Mouse (Mus musculus) midbrain, embryonic 14.5 days (tissue): Measurements from ENCODE around the gene Rnf181. TPM values are rescaled to one million over a fixed set of nuclear protein-coding genes. Genes with fewer than 3 reads are reported as not detected.
A peak's percentile ranks its signal among the peaks of the same experiment; 100 is the strongest.

Experiments
- ATAC-seq: fragments of 200-750 bp; cut with Nextera tagmentation; 2 replicates; pipeline ENCODE4 v1.8.0; 2017; ENCODE audit warnings: moderate number of reproducible peaks, moderate library complexity; ENCODE audit not compliant: low FRiP score, low TSS enrichment
- DNase-seq: peaks from one replicate; pipeline ENCODE4 v3.0.0-alpha.2; 2015
- H3K27ac ChIP-seq: fragments of 300-500 bp; sonication (generic); replicated peaks from 2 replicates; pipeline ENCODE4 v1.5.1; 2014; ENCODE audit warnings: mild to moderate bottlenecking, low read depth, low read length, moderate library complexity
- H3K27me3 ChIP-seq: fragments of 300-500 bp; sonication (generic); 2 replicates; pipeline ENCODE4 v1.6.1; 2014; ENCODE audit warnings: low read length, control low read depth, mixed read lengths; ENCODE audit not compliant: control insufficient read depth, insufficient read depth
- H3K36me3 ChIP-seq: fragments of 300-500 bp; sonication (generic); 2 replicates; pipeline ENCODE4 v1.6.1; 2014; ENCODE audit warnings: low read length, control low read depth; ENCODE audit not compliant: control insufficient read depth, insufficient read depth
- H3K4me1 ChIP-seq: fragments of 300-500 bp; sonication (generic); 2 replicates; pipeline ENCODE4 v1.6.1; 2014; ENCODE audit warnings: mild to moderate bottlenecking, antibody characterized with exemption, low read length, control low read depth; ENCODE audit not compliant: control insufficient read depth, insufficient read depth
- H3K4me2 ChIP-seq: fragments of 300-500 bp; sonication (generic); 2 replicates; pipeline ENCODE4 v1.6.1; 2014; ENCODE audit warnings: mild to moderate bottlenecking, low read length, moderate library complexity
- H3K4me3 ChIP-seq: fragments of 300-500 bp; sonication (generic); replicated peaks from 2 replicates; pipeline ENCODE4 v1.5.1; 2014; ENCODE audit warnings: low read depth, low read length
- H3K9ac ChIP-seq: fragments of 300-500 bp; sonication (generic); replicated peaks from 2 replicates; pipeline ENCODE4 v1.6.1; 2014; ENCODE audit warnings: mild to moderate bottlenecking, low read length, moderate library complexity
- H3K9me3 ChIP-seq: fragments of 300-500 bp; sonication (generic); 2 replicates; pipeline ENCODE4 v1.6.1; 2016; ENCODE audit warnings: low read length, control low read depth, mixed read lengths; ENCODE audit not compliant: control insufficient read depth
- WGBS: fragments of 180-500 bp; shearing (Covaris S2); extraction: QIAGEN DNeasy Blood & Tissue Kit; methylation state at CpG from one replicate; pipeline ENCODE4 v1.1.7; 2014; 5-methylcytosine and 5-hydroxymethylcytosine counted together
- polyA plus RNA-seq: library from polyadenylated mRNA; unstranded; fragments of >200 nt; fragmentation: Nextera tagmentation; extraction: Ambion mirVana; gene quantifications from 2 replicates; pipeline ENCODE4 v1.2.1, GENCODE M21; 2014

Gene Rnf181
- polyA plus RNA-seq, 1 experiment from 2014 or later, result 122 TPM

- Histone ChIP-seq H3K4me1 (no peaks in the 10 kb centered on the region), H3K27ac (no peak overlapping the region), H3K9me3 (no peaks in the 10 kb centered on the region), H3K36me3 (no peaks in the 10 kb centered on the region), H3K27me3 (no peaks in the 10 kb centered on the region), H3K4me2 (no peak overlapping the region), H3K9ac (no peak overlapping the region), H3K4me3 (no peak overlapping the region)
- ATAC-seq (no peak), DNase-seq (no peak)
- 86% methylated on average over 12 of the region's 12 CpGs for WGBS
Observed at GRCm38 (mm10) chr6:72370091-72370490, 3.3 kb upstream of the Rnf181 start.

- Histone ChIP-seq H3K9ac (no peak overlapping the region), H3K27ac (no peak overlapping the region), H3K4me2 (no peak overlapping the region), H3K9me3 (no peaks in the 10 kb centered on the region), H3K27me3 (no peaks in the 10 kb centered on the region), H3K36me3 (no peaks in the 10 kb centered on the region), H3K4me1 (no peaks in the 10 kb centered on the region), H3K4me3 (no peak overlapping the region)
- ATAC-seq (no peak), DNase-seq (no peak)
- 83% methylated on average over 4 of the region's 4 CpGs for WGBS
Observed at GRCm38 (mm10) chr6:72369557-72369956, 2.8 kb upstream of the Rnf181 start.

GRCm38 (mm10) chr6:72367460-72367974 is 761 bp upstream of the Rnf181 start:
- Histone ChIP-seq H3K4me2 (no peak overlapping the region), H3K36me3 (no peaks in the 10 kb centered on the region), H3K27ac (no peak overlapping the region), H3K9ac (no peak overlapping the region), H3K4me1 (no peaks in the 10 kb centered on the region), H3K27me3 (no peaks in the 10 kb centered on the region), H3K4me3 (no peak overlapping the region), H3K9me3 (no peaks in the 10 kb centered on the region)
- no peak for ATAC-seq
- no peak for DNase-seq
- 84% methylated on average over 4 of the region's 4 CpGs for WGBS

- no peaks in the 10 kb centered on the region for H3K27me3 ChIP-seq
- no peak overlapping the region for H3K4me3 ChIP-seq
- ATAC-seq (no peak), DNase-seq (no peak)
- 68% methylated on average over 3 of the region's 3 CpGs for WGBS
- H3K4me1 ChIP-seq, result 0 out of 2 replicates have a peak, but pooled peaks cover 5% of the 10 kb centered on the region
- H3K9me3 ChIP-seq, result no peaks in the 10 kb centered on the region
- H3K9ac ChIP-seq, result no peak overlapping the region
- H3K36me3 ChIP-seq, result no peaks in the 10 kb centered on the region
- no peak overlapping the region for H3K27ac ChIP-seq
- no peak overlapping the region for H3K4me2 ChIP-seq
Observed at GRCm38 (mm10) chr6:72366304-72366703, 452 bp downstream of the Rnf181 start.

- peaks cover 5% of the 10 kb centered on the region; the same call in 1 of the 2 replicates for H3K36me3 ChIP-seq
- H3K9me3 ChIP-seq, result no peaks in the 10 kb centered on the region
- 0 out of 2 replicates have a peak, but pooled peaks cover 11% of the 10 kb centered on the region for H3K4me1 ChIP-seq
- 67% methylated on average over 6 of the region's 6 CpGs for WGBS
- H3K4me2 ChIP-seq, result no peak overlapping the region
- no peaks in the 10 kb centered on the region for H3K27me3 ChIP-seq
- H3K9ac ChIP-seq, result no peak overlapping the region
- DNase-seq (no peak), ATAC-seq (no peak)
- no peak overlapping the region for H3K4me3 ChIP-seq
- H3K27ac ChIP-seq, result no peak overlapping the region
Observed at GRCm38 (mm10) chr6:72364985-72365384, 1.8 kb downstream of the Rnf181 start.

- H3K4me2 ChIP-seq, result no peak overlapping the region
- H3K9me3 ChIP-seq, result no peaks in the 10 kb centered on the region
- no peak overlapping the region for H3K4me3 ChIP-seq
- DNase-seq (no peak), ATAC-seq (no peak)
- H3K27ac ChIP-seq, result no peak overlapping the region
- peaks cover 14% of the 10 kb centered on the region for H3K36me3 ChIP-seq
- 41% methylated on average over 7 of the region's 7 CpGs for WGBS
- no peaks in the 10 kb centered on the region for H3K27me3 ChIP-seq
- no peak overlapping the region for H3K9ac ChIP-seq
- 0 out of 2 replicates have a peak, but pooled peaks cover 11% of the 10 kb centered on the region for H3K4me1 ChIP-seq
Observed at GRCm38 (mm10) chr6:72364009-72364408, 2.7 kb downstream of the Rnf181 start.

GRCm38 (mm10) chr6:72362132-72363028 is 4.4 kb downstream of the Rnf181 start:
- 0 out of 2 replicates have a peak, but pooled peaks cover 11% of the 10 kb centered on the region for H3K4me1 ChIP-seq
- ATAC-seq, result peak; percentile 99
- H3K27me3 ChIP-seq, result no peaks in the 10 kb centered on the region
- WGBS, result under 1% methylated on average over 42 of the region's 42 CpGs
- DNase-seq, result peak; percentile 97
- peaks cover 22% of the 10 kb centered on the region for H3K36me3 ChIP-seq
- H3K4me3 ChIP-seq, result peak overlapping the region; percentile 72
- no peaks in the 10 kb centered on the region for H3K9me3 ChIP-seq
- peak overlapping the region; percentile 63 for H3K9ac ChIP-seq
- peak overlapping the region; percentile 78 for H3K27ac ChIP-seq
- peak overlapping the region; percentile 88 for H3K4me2 ChIP-seq

- H3K27ac ChIP-seq, result no peak overlapping the region
- no peak for ATAC-seq
- H3K9ac ChIP-seq, result no peak overlapping the region
- WGBS, result 85% methylated on average over 5 of the region's 5 CpGs
- peak overlapping the region; percentile 88 for H3K4me2 ChIP-seq
- H3K4me3 ChIP-seq, result 0 out of 2 replicates have a peak overlapping the region, but pooled peaks have one; percentile 72
- peaks cover 13% of the 10 kb centered on the region; the same call in 1 of the 2 replicates for H3K4me1 ChIP-seq
- H3K36me3 ChIP-seq, result peaks cover 22% of the 10 kb centered on the region
- no peak for DNase-seq
- no peaks in the 10 kb centered on the region for H3K9me3 ChIP-seq
- no peaks in the 10 kb centered on the region for H3K27me3 ChIP-seq
Observed at GRCm38 (mm10) chr6:72361121-72361551, 5.6 kb downstream of the Rnf181 start.
